Mouse (Mus musculus) layer of hippocampus, adult 8-10 months (tissue): ENCODE measurements around the gene Fgd4. TPM values are rescaled to one million over a fixed set of nuclear protein-coding genes. Genes with fewer than 3 reads are reported as not detected.
A peak's percentile ranks its signal among the peaks of the same experiment; 100 is the strongest.
"Not testable (repeated sequence)": the region's sequence is repeated elsewhere in the genome, so short reads cannot be mapped to it uniquely, and the experiment has no call there.

Experiments
- DNase-seq, 2 experiments: peaks; one replicate each; pipeline ENCODE4 v3.0.0; 2022; ENCODE audit warnings: low spot score in 2 of 2
- total RNA-seq, 4 experiments: library from RNA; stranded (reverse); gene quantifications; 2 replicates each; pipeline ENCODE4 v1.2.4; 2022

Fgd4 gene
- total RNA-seq, 4 experiments from 2014 or later = 40.3 to 50.2 (median 46.9) TPM

DNA sequence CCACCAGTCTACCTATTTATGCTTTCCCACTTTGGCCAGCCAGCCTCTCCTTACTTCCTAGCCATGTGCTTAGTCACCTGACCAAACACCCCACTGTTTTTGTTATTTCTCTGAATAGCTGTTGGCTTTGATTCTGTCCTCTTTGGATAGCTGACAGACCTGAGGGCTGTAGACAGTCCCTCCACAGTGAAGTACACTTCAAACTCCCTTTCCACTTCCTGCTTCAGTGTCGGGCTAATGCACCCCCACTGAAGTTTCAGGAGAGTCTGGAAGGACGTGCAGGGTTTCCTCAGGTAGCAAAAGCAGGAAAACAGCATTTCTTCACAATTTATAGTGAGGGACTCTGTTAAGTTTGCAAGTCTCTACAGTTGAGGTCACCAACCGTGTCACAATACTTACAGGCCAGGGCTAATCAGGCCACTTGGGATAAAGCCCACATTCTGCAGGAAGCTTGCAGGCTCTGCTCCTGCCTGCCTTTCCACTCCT lies 57.4 kb downstream of the Fgd4 start:
- no peak for DNase-seq

DNA sequence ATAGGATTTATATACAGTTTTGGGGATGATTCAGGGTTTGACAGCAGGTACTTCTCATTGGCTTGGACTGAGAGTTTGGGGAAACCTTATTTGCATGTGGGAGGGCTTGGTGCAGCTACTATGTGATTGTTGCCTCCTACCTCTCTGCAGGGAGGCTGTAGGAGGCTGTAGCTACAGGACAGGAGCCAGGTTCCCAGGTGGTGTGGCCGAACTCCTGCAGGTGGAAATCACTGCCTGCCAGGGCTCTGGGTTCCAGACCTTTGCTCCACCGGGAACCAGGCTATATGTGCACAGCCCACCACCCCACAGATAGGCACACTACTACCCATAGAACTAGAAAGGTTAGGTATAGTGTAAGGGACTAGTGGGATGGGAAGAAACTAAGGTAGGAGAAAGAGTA lies 61.0 kb downstream of the Fgd4 start:
- not testable (repeated sequence) for DNase-seq

DNA sequence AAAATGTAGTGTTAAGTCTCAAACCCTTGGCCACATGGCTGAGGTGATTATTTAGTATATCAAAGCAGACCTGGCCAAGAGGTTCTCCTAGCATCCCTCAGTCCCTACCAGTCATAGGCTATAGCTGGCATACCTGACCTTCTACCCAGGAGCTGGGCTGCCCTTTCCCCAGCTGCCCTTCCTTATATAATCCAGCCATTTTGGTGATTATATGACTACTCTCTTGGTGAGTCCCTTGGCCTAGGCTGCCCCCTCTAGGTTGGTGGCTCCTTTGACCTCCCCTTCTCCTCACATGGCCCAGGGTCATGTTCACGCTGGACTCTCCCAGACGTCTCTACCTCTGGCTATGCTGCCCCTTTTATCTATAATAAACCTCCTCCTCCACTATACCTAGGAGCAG lies 65.1 kb downstream of the Fgd4 start:
- no peak for DNase-seq

DNA sequence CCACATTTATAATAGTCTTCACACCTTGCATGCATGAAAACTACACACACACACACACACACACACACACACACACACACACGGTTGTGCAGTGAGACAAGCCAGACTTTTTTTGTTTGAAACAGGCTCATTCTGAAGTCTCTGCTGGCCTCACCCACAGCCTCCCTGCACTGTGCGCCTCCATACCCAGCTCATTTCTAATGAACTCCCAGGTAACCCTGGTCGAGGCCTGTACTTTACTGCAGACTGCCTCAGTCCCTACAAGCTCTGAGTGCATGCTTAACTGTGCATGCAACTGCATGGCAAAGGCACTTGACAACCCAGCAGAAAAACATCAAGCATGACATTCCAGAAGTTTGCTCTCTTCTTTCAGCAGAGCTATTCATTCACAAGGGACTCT lies 72.3 kb downstream of the Fgd4 start:
- DNase-seq = no peak

DNA sequence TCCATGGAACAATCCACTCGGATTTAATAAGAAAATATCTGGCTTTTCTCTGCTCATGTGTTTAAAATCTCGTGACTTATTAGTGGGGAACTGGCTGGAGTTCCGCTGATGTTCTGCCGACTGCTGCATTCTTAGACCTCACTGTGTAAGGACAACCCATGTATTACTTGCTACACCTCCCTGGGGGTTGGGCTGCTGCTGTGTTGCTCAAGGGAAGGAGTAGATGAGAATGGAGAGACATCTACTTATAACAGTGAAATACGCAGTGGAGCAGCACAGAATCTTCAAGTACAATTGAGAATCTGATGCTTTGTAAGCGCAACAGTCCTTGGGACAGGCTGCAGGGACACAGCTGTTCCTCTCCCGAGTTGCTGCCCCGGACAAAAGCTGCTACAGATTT lies 73.1 kb downstream of the Fgd4 start:
- DNase-seq = no peak

DNA sequence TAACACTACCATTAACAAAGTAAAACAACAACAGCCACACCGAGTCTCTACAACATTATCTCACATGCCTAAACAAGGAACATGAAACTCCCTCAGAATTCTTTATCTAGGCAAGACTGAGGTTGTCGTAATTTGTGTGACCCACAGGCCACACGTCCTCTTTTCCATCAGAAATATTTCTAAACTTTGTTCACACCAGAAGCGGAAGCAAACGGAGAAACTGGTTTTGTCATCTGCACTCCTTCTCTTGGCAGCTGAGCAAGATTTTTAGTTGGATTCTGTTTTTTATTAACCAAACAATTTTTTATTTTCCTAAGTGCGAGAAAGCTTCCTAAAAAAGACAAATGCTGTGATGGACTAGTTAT lies 73.6 kb downstream of the Fgd4 start:
- no peak for DNase-seq

DNA sequence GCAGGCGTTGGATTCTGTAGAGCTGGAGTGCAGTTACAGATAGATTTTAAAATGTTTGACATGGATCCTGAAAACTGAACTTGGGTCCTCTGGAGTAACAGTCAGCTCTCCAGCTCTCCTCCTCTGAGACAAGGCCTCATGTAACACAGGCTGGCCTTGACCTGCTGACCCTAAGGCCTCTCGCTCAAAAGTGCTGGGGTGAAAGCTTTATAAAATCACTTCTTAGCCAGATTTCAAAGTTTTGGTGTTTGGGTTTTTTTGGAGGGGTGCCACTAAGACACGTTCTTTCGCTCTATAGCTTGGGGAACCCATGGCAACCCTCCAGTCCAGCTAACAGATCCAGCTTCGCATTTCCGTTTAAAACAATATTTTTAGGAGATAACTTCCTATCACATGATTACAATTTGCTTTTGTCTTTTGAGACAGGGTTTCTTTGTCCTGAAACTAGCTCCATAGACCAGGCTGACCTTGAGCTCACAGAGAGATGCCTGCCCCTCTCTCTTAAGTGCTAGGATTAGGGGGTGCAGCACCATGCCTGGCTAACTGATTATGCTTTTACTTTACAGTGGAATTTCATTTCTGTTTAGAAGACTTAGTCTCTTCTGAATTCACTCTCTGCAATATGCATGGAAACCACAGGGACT lies 74.1 kb downstream of the Fgd4 start:
- DNase-seq = no peak

DNA sequence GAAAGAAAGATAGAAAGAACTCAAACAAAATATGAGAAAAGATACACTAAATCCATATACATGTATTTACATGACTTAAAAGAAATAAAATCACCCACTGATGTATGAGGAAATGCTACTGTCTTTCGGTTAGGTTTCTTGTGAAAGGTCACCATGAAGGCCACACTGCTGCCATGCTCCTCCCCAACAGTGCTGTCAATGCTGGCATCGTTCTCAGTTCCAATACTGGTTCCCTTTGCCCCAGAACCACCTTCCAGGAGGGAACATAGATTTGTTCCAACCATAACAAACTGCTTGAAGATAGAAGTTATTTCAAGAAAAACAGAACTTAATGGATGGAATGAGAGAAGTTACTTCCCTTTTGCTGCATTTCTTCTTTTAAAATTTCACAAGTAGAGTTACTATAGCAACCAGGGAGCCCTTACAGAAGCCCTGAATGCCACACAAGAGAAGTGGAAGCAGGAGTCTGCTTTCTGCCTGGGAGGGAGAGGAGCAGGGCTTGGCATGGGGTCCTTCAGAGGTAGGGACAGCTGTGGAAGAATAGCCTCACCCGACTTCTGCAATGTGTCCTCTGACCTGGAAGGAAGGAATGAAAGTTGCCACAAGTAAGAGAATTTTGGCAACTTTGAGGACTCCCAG lies 75.0 kb downstream of the Fgd4 start:
- DNase-seq = no peak

DNA sequence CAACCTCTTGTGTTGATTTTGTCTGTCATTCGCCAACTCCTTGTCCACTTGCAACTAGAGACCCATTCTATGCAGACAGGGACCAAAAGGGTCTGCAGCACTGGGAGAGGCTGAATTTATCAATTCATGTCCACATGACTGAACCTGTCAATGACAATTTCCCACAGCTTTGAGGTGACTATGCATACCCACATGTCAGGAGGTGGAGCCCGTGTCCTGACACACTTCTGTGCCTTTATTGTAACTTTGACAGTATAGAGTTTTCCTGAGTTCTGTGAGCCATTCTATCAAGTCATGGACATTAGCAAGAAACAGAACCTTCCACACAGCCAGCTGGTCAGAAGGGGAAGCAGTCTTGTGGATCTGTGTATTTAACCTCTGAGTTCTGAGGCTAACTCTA lies 76.7 kb downstream of the Fgd4 start:
- no peak for DNase-seq

DNA sequence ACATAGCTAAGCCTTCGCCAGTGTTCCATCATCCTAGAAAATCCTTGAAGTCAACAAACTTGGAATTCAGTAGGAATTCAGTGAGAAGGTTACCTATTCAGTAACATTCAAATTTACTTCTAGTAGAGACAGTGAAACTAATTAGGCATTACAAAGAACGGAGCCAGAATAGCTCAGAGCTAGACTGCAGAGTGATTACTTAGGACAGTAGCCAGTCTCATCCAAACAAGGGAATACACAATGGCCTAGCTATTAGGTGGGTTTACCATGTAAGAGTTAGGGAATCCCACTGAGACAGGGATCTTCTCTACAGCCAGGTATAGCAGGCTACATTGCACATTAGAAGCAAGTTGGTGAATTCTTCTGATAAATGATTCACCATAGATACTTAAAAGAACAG lies 77.5 kb downstream of the Fgd4 start:
- not testable (repeated sequence) for DNase-seq

DNA sequence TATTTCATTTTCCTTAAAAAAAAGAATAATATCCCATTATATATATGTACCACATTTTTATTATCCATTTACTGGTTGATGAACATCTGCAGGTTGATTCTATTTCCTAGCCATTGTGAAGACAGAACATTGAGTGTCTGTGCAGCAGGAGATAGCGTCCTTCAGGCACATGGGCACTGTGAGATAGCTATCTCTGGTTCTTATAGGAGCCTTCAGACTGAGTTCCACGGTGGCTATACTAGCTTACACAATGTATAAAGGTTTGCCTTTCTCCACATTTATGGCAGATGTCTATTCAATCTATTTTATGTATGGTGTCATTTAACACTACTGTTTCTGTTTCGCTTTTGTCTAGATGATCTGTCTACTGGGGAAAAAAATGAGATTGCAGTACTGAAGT lies 98.9 kb downstream of the Fgd4 start:
- no peak for DNase-seq

DNA sequence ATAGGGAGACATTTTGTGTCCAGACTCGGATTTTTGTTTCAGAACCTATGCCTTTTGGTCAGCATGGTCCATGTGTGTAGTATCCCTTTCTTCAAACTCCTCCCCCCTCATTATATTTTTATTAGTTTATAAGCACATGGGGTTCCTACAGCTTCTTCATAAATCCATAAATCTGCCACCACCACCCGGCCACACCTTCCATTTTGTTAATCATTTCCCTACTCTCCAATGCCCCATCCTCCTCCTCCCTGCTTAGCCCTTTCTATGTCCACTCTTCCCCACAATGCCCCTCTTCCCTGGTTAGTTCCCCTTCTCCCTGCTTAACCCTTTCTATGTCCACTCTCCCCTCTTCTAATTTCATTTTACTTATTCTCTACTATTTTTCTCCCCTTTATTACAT lies 99.4 kb downstream of the Fgd4 start:
- no peak for DNase-seq

DNA sequence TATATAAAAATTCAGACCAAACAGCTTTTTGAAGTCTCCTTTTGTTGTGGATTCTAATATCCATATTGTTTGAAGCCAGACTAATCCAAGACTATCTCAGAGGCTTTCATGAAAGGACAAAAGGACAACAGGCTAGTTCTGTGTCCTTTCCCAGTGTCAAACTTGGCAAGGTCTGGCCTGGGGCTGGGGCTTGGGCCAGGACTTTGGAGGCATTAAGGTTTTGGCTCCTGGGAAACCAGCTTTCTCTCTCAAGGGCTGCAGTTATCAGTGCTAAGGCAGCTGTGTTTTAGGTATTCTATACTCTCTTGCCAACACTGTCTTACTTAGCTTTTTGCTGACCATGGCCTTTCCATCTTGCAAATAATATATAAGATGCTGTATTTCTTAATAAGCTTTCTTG lies 101.6 kb downstream of the Fgd4 start:
- DNase-seq = peak; percentile 19 to 24

DNA sequence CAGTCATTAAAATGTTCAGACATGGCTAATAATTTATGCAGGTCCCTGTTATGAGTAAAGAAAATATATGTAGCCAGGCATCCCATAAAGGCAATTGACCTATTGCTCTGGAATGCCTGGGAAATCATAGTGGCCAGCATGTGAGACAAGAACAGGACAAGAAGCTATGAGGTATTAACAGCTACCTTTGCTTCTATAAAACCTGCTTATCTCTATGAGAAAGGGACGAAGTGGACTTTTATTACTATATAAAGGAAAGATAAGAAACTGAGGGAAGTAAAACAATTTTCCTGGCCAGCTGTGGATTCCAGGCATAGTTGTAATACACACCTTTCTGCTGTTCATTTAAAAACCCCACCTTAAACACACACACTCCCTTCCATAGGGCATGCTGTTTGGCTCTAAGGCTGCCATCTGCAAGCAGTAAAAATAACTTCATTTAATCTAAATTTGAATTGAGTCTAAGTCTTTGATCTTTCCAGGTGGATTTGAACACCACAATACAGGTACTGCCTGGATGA lies 114.8 kb downstream of the Fgd4 start:
- no peak for DNase-seq

DNA sequence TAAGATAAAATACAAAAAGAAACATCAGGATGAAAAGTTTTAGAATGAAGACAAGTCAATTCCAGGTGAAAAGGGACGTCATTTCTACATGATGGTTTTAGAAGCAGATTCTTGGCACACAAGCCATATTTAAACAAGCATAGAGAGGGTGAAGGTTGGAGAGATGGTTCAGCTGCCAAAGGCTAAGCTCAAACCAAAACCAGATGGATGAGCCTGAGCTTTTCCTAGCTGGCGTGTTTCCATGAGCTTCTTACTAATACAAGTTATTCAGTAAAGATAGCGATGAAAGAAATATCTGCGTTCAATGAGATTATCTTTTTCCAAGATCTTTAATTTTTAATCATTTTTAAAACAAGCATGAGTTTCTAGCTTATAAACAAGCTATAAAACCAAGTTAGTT lies 115.7 kb downstream of the Fgd4 start:
- no peak for DNase-seq

DNA sequence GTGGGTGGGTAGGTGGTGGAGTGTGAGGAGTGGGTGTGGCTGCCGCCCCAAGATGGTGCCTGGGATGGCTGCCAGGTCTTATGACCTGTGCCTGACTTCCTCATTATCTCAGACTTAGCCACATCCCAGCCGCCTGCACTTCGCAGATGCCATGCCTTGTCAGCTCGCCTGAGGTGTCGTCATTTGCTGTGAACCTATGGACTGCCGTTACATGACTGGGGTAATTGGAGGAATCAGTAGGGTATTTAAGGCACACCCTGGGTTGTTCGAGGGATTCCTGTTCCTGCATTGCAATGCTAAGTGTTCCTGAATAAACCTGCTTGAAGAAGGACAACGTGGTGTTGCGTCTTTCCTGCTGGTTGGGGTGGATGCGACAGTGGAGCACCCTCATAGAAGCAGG lies 126.9 kb downstream of the Fgd4 start:
- DNase-seq = not testable (repeated sequence)

DNA sequence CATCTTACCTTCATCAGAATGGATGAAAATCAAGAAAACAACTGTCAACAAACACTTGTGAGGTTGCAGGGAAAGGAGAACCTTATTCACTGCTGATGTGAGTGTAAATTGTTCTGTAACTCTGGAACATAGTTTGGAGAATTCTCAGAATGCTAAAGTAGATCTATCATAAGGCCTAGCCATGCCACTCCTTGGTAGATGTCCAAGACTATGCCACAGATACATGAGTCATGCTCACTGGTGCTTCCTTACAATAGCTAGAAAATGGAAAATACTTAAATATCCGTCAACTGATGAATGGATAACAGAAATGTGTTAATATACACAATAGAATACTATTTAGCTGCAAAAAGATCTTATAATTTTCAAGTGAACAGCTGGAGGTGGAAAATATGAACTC lies 150.3 kb downstream of the Fgd4 start:
- no peak for DNase-seq

DNA sequence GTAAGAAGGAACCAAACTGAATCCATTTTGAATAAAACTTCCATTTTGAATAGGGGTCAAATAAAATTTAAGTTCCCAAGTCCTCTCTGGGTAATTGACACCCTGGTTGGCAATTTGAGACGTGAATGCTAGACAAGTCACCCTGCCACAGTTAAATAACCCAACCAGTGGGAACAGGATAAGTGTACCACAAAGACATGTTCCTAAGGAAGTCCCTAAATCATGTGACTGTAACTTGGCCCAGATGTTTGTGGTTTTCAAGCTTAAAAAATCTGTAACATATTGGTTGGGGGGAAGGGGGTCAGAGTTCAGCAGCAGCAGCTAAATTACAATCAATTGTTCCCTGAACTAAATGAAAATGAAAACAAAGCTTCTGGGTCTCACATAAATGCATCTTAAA lies 161.9 kb downstream of the Fgd4 start:
- DNase-seq = no peak

DNA sequence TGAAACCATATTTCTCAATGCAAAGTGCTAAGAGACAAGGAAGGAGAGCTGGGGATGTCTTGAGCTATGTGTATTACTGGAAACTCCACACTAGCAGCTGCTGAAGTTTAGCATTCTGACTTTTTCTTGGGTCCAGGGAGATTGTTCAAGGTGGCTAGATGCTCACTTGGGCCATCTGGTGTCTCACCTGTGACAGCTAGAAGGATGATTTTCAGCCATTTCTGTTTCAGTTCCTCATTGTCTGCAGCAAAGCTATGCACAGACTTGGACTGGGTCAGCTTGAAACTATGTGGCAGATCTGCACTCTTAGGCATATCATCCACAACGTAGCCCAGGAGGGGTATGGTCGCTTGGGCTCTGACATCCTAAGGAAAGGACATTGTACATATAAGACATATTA lies 177.9 kb downstream of the Fgd4 start:
- DNase-seq = no peak

DNA sequence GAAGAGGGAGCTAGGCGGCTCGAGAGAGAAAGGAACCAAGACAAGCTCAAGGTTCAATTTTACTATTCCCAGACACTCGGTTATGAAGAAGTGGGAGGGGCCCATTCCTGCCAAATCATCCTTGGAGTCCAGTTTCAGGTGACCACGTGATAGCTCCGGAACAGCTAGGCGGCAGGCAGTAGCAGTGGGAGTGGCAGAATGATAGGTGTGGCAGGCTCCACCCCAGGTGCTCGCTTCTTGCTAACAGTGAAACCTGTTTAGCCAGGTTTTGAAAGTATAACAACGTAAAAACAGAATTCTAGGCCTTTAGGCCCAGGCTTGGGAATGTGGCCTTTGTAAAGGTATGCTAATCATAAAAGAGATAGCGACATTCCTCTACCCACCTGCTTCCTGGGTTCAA lies 233.1 kb downstream of the Fgd4 start:
- DNase-seq = not testable (repeated sequence)
